Mouse (Mus musculus): ENCODE measurements at regions not wholly inside any gene's neighbourhood (a gene's known extent, or its start where the extent isn't known, plus 50 kb on each side); places are given as distances from the start of the nearest gene placed in this dataset.

DNA sequence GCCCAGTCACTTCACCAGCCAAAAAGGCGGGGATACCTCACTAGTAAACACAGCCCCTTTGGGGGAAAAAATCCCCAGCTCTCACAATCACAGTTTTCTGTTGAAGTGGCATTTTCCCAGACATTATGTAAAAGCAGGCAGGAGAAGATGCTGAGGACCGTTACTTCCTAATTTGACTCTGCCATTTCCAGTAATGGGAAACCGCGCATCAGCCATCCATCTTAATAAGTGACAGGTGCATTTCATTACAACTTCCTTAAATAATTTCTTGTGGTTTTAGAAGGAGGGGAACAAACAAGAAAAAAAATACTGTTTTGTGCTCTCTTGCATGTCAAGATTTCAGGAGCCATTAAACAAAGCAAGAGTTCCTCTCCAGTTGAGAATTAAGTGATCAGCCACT, 70.2 kb upstream of the Alk start:
- TF ChIP-seq POLR2A (IDR thresholded peaks at IDR 0.05; ENCODE audit: borderline replicate concordance, control insufficient read depth, low read depth, low read length) (no peak), CTCF (IDR thresholded peaks at IDR 0.05; ENCODE audit: control insufficient read depth, insufficient read depth, low read length) (no peak)

Data from bone marrow, adult 2 months (tissue).